Comparison of ENCODE assay signal across 9 mouse cellular contexts in genomic region chr2:58199442-58199841, GRCm38 (mm10). TPM values are rescaled to one million over a fixed set of nuclear protein-coding genes. Genes with fewer than 3 reads are reported as not detected.
A peak's percentile ranks its signal among the peaks of the same experiment; 100 is the strongest.
DNase-seq lines count a peak whose midpoint lies in the region; ATAC-seq and TF ChIP-seq lines count a peak whose summit lies in the region.
"Had no signal": no experiment of that assay in that cellular context is flagged by ENCODE, and none has a peak within 500 bp of the region (broad histone marks: within the 10 kb centered on the region; RNA-seq: fewer than 3 reads in every experiment).

No protein-coding gene starts in this region.

- H3K36me3 ChIP-seq in kidney, embryonic 16.5 days (ENCODE audit: insufficient read depth, low read length), result no peaks in the 10 kb centered on the region
- H3K36me3 ChIP-seq in limb, embryonic 14.5 days (ENCODE audit: control insufficient read depth, insufficient read depth, low read length), result no peaks in the 10 kb centered on the region
- no peaks in the 10 kb centered on the region for H3K36me3 ChIP-seq in neural tube, embryonic 14.5 days (ENCODE audit: control insufficient read depth, insufficient read depth, low read length)

- H3K27me3 ChIP-seq in kidney, embryonic 16.5 days (ENCODE audit: insufficient read depth, low read length), result no peaks in the 10 kb centered on the region
- no peaks in the 10 kb centered on the region for H3K27me3 ChIP-seq in limb, embryonic 14.5 days (ENCODE audit: control insufficient read depth, insufficient read depth, low read length)
- no peaks in the 10 kb centered on the region for H3K27me3 ChIP-seq in neural tube, embryonic 14.5 days (ENCODE audit: control insufficient read depth, insufficient read depth, low read length)
- H3K27me3 ChIP-seq: megakaryocyte, embryonic 14.5 days had no signal

- no peak overlapping the region for H3K9ac ChIP-seq in kidney, embryonic 16.5 days (replicated peaks; ENCODE audit: low read length)
- no peak overlapping the region for H3K9ac ChIP-seq in limb, embryonic 14.5 days (ENCODE audit: low read depth, low read length, severe bottlenecking)
- no peak overlapping the region for H3K9ac ChIP-seq in neural tube, embryonic 14.5 days (replicated peaks; ENCODE audit: low read depth, low read length)

- no peak overlapping the region for H3K4me2 ChIP-seq in kidney, embryonic 16.5 days (replicated peaks; ENCODE audit: low read depth, low read length)
- H3K4me2 ChIP-seq in limb, embryonic 14.5 days (replicated peaks; ENCODE audit: low read depth, low read length, severe bottlenecking), result no peak overlapping the region
- H3K4me2 ChIP-seq in neural tube, embryonic 14.5 days (ENCODE audit: low read depth, low read length), result no peak overlapping the region

- H3K4me3 ChIP-seq in kidney, embryonic 16.5 days (ENCODE audit: low read length), result no peak overlapping the region
- no peak overlapping the region for H3K4me3 ChIP-seq in limb, embryonic 14.5 days (replicated peaks; ENCODE audit: low read length)
- no peak overlapping the region for H3K4me3 ChIP-seq in neural tube, embryonic 14.5 days (ENCODE audit: low read depth, low read length)
- H3K4me3 ChIP-seq: megakaryocyte, embryonic 14.5 days had no signal

- peak; percentile 68 for DNase-seq in urinary bladder, postnatal 14 days (ENCODE audit: low spot score)
- DNase-seq in urinary bladder, postnatal 10 days (ENCODE audit: low spot score), result no peak
- peak; percentile 88 for DNase-seq in cerebellum, postnatal 10 days
- peak; percentile 49 to 72 for DNase-seq in frontal cortex, postnatal 25 days (ENCODE audit: low spot score in 2 of 2)
- DNase-seq in limb, embryonic 14.5 days (ENCODE audit: low spot score), result peak; percentile 23
- DNase-seq in thymus, postnatal 36 days, result peak; percentile 25 to 36

- no peak for TF ChIP-seq POLR2A in limb, embryonic 14.5 days (IDR thresholded peaks at IDR 0.05; ENCODE audit: borderline replicate concordance, extremely low read depth, insufficient read depth, insufficient read length)

- peak; percentile 46; the same call in 1 of the 2 replicates for ATAC-seq in kidney, embryonic 16.5 days (ENCODE audit: low FRiP score, low TSS enrichment)
- no peak for ATAC-seq in limb, embryonic 14.5 days (ENCODE audit: low FRiP score, low read depth)
- peak; percentile 84 for ATAC-seq in neural tube, embryonic 14.5 days (ENCODE audit: low read depth)

- 68% methylated on average over 6 of the region's 6 CpGs for WGBS in kidney, embryonic 16.5 days
- 79% methylated on average over 6 of the region's 6 CpGs for WGBS in limb, embryonic 14.5 days
- 65% methylated on average over 6 of the region's 6 CpGs for WGBS in neural tube, embryonic 14.5 days

- H3K4me1 ChIP-seq in kidney, embryonic 16.5 days (ENCODE audit: insufficient read depth, low read length), result 0 out of 2 replicates have a peak, but pooled peaks cover 4% of the 10 kb centered on the region
- H3K4me1 ChIP-seq in limb, embryonic 14.5 days (ENCODE audit: control insufficient read depth, insufficient read depth, low read length), result no peaks in the 10 kb centered on the region
- no peaks in the 10 kb centered on the region for H3K4me1 ChIP-seq in neural tube, embryonic 14.5 days (ENCODE audit: control insufficient read depth, insufficient read depth, low read length)

- H3K9me3 ChIP-seq in kidney, embryonic 16.5 days (ENCODE audit: low read length), result no peaks in the 10 kb centered on the region
- no peaks in the 10 kb centered on the region for H3K9me3 ChIP-seq in limb, embryonic 14.5 days (ENCODE audit: control insufficient read depth, low read length)
- H3K9me3 ChIP-seq in neural tube, embryonic 14.5 days (ENCODE audit: control insufficient read depth, low read length), result no peaks in the 10 kb centered on the region
- H3K9me3 ChIP-seq: megakaryocyte, embryonic 14.5 days had no signal

- no peak overlapping the region for H3K27ac ChIP-seq in kidney, embryonic 16.5 days (ENCODE audit: low read length)
- H3K27ac ChIP-seq in limb, embryonic 14.5 days (replicated peaks; ENCODE audit: low read depth, low read length), result no peak overlapping the region
- H3K27ac ChIP-seq in neural tube, embryonic 14.5 days (ENCODE audit: low read depth, low read length), result no peak overlapping the region

RNA-seq across cellular contexts. Expression of gene Cytip, which starts 4.1 kb away (rescaled TPM):
- 1.4 and 1.5 TPM in 2 replicates for polyA plus RNA-seq in kidney, embryonic 16.5 days (2015; fragmentation: Nextera tagmentation; extraction: Ambion mirVana)
- polyA plus RNA-seq in limb, embryonic 14.5 days (2012; rRNA removed), result 1.5 and 1.6 TPM in 2 replicates
- polyA plus RNA-seq in limb, embryonic 14.5 days (2014; fragmentation: Nextera tagmentation; extraction: Ambion mirVana), result 2.2 and 3.2 TPM in 2 replicates
- polyA plus RNA-seq in neural tube, embryonic 14.5 days (2014; fragmentation: Nextera tagmentation; extraction: Ambion mirVana), result 0.33 TPM in 1 of 2 replicates, not detected in the other
